7 mouse cellular contexts compared by ENCODE assay signal in the genomic region with DNA sequence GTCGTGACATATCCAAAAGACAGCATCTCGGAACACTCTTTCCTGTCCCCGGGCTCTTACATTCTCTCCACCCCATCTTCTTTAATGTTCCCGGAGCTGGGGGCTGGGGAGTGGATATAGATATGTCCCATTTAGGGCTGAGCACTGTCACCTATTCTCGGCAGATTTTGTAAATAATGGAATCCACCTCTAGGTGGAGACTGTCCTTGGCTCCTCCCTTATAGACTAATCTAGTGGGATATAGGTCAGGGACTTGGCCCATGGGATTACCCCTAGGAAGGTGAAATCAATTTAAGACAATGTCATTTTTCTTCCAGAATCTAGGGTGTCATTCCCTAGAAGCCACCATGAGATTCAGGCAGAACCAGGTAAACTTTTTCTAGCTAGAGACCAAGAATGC. TPM values are rescaled to one million over a fixed set of nuclear protein-coding genes. Genes with fewer than 3 reads are reported as not detected.
A peak's percentile ranks its signal among the peaks of the same experiment; 100 is the strongest.
DNase-seq lines count a peak whose midpoint lies in the region; ATAC-seq and TF ChIP-seq lines count a peak whose summit lies in the region.

No protein-coding gene starts in this region.

- peak overlapping the region; percentile 73 for H3K27ac ChIP-seq in brown adipose tissue, adult 24 weeks (replicated peaks; ENCODE audit: low read depth, low read length)
- H3K27ac ChIP-seq in hindbrain, embryonic 10.5 days: no peak overlapping the region
- no peak overlapping the region for H3K27ac ChIP-seq in midbrain, embryonic 11.5 days (ENCODE audit: low read depth, low read length)

- DNase-seq in lung, adult 2 months: no peak
- DNase-seq in lung, adult 18-20 months: no peak
- DNase-seq in hindbrain, embryonic 10.5 days (ENCODE audit: low spot score): no peak
- no peak for DNase-seq in midbrain, embryonic 11.5 days (ENCODE audit: low spot score, missing footprints)
- no peak for DNase-seq in right cerebral cortex, postnatal 4 days
- no peak for DNase-seq in right cerebral cortex, postnatal 10 days (ENCODE audit: low spot score in 2 of 2)

- H3K9ac ChIP-seq in midbrain, embryonic 11.5 days (ENCODE audit: low read length): no peak overlapping the region

- H3K27me3 ChIP-seq in hindbrain, embryonic 10.5 days (ENCODE audit: insufficient read depth, poor library complexity, severe bottlenecking): peaks cover 4% of the 10 kb centered on the region; the same call in 1 of the 2 replicates
- H3K27me3 ChIP-seq in midbrain, embryonic 11.5 days (ENCODE audit: control insufficient read depth, insufficient read depth, low read length): no peaks in the 10 kb centered on the region

- no peaks in the 10 kb centered on the region for H3K9me3 ChIP-seq in hindbrain, embryonic 10.5 days
- no peaks in the 10 kb centered on the region for H3K9me3 ChIP-seq in midbrain, embryonic 11.5 days (ENCODE audit: control insufficient read depth, low read length)

- no peak for TF ChIP-seq POLR2A in lung, adult 2 months (IDR thresholded peaks at IDR 0.05; ENCODE audit: borderline replicate concordance, extremely low read depth, low read depth, low read length)

- peak overlapping the region; percentile 87 for H3K4me2 ChIP-seq in midbrain, embryonic 11.5 days

- WGBS in lung, adult 2 months: 34% methylated on average over 5 of the region's 5 CpGs
- WGBS in hindbrain, embryonic 10.5 days: 52% methylated on average over 5 of the region's 5 CpGs
- 42% methylated on average over 5 of the region's 5 CpGs for WGBS in midbrain, embryonic 11.5 days

- H3K4me1 ChIP-seq in lung, adult 2 months (ENCODE audit: control insufficient read depth, insufficient read depth, low read length): peaks cover 9% of the 10 kb centered on the region
- H3K4me1 ChIP-seq in brown adipose tissue, adult 24 weeks (ENCODE audit: control insufficient read depth, insufficient read depth, insufficient read length, low read length): peaks cover 7% of the 10 kb centered on the region
- H3K4me1 ChIP-seq in hindbrain, embryonic 10.5 days (replicated peaks): peaks cover 35% of the 10 kb centered on the region
- peaks cover 7% of the 10 kb centered on the region for H3K4me1 ChIP-seq in midbrain, embryonic 11.5 days (ENCODE audit: control insufficient read depth, insufficient read depth, low read length)

- H3K36me3 ChIP-seq in hindbrain, embryonic 10.5 days: no peaks in the 10 kb centered on the region
- no peaks in the 10 kb centered on the region for H3K36me3 ChIP-seq in midbrain, embryonic 11.5 days (ENCODE audit: control insufficient read depth, insufficient read depth, low read length)

- peak overlapping the region; percentile 24 for H3K4me3 ChIP-seq in lung, adult 2 months (replicated peaks; ENCODE audit: extremely low read depth, low read depth, low read length)
- peak overlapping the region; percentile 35 for H3K4me3 ChIP-seq in brown adipose tissue, adult 24 weeks (ENCODE audit: insufficient read depth, low read depth, low read length)
- H3K4me3 ChIP-seq in hindbrain, embryonic 10.5 days: peak overlapping the region; percentile 87
- peak overlapping the region; percentile 82 for H3K4me3 ChIP-seq in midbrain, embryonic 11.5 days (ENCODE audit: low read depth, low read length)

- no peak for TF ChIP-seq CTCF in lung, adult 2 months (IDR thresholded peaks at IDR 0.05; ENCODE audit: insufficient read depth, low read length)

- no peak for ATAC-seq in midbrain, embryonic 11.5 days (ENCODE audit: low FRiP score)

RNA-seq across cellular contexts. Expression of gene Ick, which starts 0.7 kb away (rescaled TPM):
- polyA plus RNA-seq in lung, adult 2 months (2012; rRNA removed): 21.1 and 23.7 TPM in 2 replicates
- polyA plus RNA-seq in brown adipose tissue, adult 24 weeks (2012; ENCODE audit: insufficient read depth, insufficient read length, missing spikeins): 21.8 and 23.4 TPM in 2 replicates
- 37.7 and 39.1 TPM in 2 replicates for polyA plus RNA-seq in hindbrain, embryonic 10.5 days (2016; fragmentation: Nextera tagmentation; extraction: Ambion mirVana)
- 35.3 and 35.9 TPM in 2 replicates for polyA plus RNA-seq in midbrain, embryonic 11.5 days (2014; fragmentation: Nextera tagmentation; extraction: Ambion mirVana)

RNA-seq across cellular contexts. Expression of gene Fbxo9, which starts 0.8 kb away (rescaled TPM):
- 67.7 and 79.3 TPM in 2 replicates for polyA plus RNA-seq in lung, adult 2 months (2012; rRNA removed)
- 66.7 and 70.2 TPM in 2 replicates for polyA plus RNA-seq in brown adipose tissue, adult 24 weeks (2012; ENCODE audit: insufficient read depth, insufficient read length, missing spikeins)
- 25.0 and 27.8 TPM in 2 replicates for polyA plus RNA-seq in hindbrain, embryonic 10.5 days (2016; fragmentation: Nextera tagmentation; extraction: Ambion mirVana)
- 31.6 and 33.5 TPM in 2 replicates for polyA plus RNA-seq in midbrain, embryonic 11.5 days (2014; fragmentation: Nextera tagmentation; extraction: Ambion mirVana)

RNA-seq across cellular contexts. Expression of gene Gcm1, which starts 57.9 kb away (rescaled TPM):
- polyA plus RNA-seq in lung, adult 2 months (2012; rRNA removed): not detected in 2 replicates
- polyA plus RNA-seq in brown adipose tissue, adult 24 weeks (2012; ENCODE audit: insufficient read depth, insufficient read length, missing spikeins): not detected in 2 replicates
- polyA plus RNA-seq in hindbrain, embryonic 10.5 days (2016; fragmentation: Nextera tagmentation; extraction: Ambion mirVana): 0.21 TPM in 1 of 2 replicates, not detected in the other
- 0.10 and 0.12 TPM in 2 replicates for polyA plus RNA-seq in midbrain, embryonic 11.5 days (2014; fragmentation: Nextera tagmentation; extraction: Ambion mirVana)

Comparison
In these comparisons a context has a peak if more than half of its experiments do, and no peak if none do; other contexts are left out.
1. H3K4me3 ChIP-seq: peak in every context shown above with its lines; median percentile 87 in hindbrain, embryonic 10.5 days; 82 in midbrain, embryonic 11.5 days; 35 in brown adipose tissue, adult 24 weeks; 24 in lung, adult 2 months.